Mouse (Mus musculus) thymus, postnatal 14 days (tissue): Measurements from ENCODE around the gene Gstm4.
"Not testable (repeated sequence)": the region's sequence is repeated elsewhere in the genome, so short reads cannot be mapped to it uniquely, and the experiment has no call there.

ENCODE experiments used
- DNase-seq: peaks from one replicate; pipeline ENCODE4 v3.0.0; 2021

Gene Gstm4

DNA sequence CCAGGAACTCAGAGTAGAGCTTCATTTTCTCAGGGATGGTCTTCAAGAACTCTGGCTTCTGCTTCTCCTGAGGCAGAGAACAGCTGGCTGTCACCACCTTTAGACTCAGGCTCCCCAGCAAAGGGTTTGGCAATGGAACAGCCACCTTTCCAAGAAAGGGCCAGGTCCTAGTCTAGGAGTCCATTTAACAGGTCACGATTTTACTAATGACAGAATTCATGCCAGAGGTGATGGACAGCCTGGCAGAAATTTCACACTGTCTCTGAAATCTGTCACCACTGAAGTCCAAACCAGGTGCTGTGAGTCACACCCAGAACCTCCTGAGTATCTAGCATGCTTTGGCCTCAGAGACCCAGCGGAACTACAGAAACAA is 29.7 kb downstream of the Gstm4 start:
- DNase-seq, result no peak

DNA sequence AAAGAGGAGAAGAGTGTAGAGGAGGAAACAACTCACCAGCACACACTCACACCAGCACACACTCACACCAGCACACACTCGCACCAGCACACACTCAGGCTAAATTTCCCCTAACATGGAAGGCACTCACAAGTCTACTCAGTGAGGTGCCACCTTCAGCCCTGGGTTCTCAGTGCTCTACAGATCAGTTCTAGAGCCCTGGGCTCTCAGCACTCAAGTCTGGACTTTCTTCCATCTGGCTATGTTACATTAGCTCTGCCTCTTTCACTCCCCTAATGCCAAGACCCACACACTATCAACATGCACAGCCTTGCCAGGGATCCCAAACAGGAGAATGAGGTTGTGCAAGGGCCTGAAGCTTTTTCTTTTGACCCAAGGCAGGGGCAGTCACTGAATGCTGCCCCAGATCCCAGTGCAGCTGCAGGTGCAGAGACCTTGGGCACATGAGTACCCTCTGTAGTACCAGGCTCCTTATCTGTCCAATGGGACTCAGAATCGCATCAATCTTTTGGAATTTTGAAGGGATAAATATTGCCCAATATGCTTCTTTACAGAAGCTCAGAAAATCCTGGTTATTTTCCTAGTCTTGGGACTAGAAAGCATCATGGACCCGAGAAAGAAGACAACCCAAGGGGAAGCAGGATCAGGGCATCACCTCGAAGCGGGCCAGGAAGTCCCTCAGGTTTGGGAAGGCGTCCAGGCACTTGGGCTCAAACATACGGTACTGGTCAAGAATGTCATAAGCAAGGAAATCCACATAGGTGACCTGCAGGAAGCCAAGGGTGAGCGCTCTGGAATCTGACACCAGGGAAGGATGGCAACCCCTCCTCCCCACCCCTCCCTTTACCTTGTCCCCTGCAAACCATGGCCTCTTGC is 30.4 kb downstream of the Gstm4 start:
- DNase-seq, result no peak

DNA sequence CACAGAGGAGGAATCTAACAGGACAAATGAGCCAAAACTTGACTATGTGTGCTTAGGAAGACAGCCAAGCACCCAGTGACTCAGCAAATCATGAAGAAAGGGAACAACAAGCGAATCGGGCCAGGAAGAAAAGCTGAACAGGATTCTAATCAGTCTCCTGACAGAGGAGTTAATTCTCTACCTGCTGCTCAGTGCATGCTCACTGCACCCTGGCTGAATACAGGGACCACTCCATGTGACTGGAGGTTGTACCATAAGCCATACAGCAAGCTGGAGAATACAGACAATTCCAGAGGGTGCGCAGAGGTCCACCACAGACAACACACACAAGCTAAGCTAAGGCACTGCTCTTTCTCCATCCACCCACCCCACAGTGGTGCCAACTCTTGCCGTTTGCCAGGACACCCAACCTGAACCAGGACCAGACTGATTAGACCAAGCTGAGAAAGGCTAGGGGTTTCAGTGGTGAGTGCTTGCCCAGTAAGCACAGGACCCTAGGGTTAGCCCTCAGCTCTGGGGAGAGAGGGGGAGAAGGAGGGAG is 31.3 kb downstream of the Gstm4 start:
- no peak for DNase-seq

DNA sequence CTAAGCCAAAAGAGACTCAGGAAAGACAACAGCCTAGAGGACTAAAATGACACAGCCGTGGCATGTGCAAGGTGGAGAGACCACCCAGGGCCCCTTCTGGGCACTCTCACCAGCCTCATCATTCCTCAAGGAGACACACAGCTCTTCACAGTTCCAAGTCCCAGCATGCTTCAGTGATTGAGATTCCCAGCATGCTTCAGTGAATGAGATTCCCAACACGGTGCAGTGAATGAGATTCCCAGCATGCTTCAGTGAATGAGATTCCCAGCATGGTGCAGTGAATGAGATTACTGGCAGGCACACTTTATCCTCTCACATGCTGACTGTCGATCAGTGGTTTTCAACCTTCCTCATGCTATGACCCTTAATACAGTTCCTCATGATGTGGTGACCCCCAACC is 33.1 kb downstream of the Gstm4 start:
- DNase-seq, result no peak

DNA sequence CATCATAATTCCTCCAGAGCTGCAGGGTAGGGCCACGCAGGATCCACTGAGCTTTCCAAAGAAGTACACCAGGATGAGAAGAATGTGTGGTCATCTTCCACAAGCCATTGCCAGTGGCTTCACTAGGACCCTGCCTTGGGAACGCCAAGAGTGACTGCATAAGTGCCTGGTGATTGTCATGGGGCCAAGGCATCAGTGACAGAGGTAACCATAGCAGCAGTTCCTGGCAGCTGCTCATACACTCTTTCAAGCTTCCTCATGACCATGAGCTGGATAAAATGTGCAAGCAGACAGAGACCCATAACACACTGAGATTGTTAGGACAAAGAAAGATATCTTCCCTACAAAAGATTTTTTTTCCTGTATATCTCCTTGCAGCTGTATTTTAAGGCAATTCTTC is 34.4 kb downstream of the Gstm4 start:
- DNase-seq, result no peak

DNA sequence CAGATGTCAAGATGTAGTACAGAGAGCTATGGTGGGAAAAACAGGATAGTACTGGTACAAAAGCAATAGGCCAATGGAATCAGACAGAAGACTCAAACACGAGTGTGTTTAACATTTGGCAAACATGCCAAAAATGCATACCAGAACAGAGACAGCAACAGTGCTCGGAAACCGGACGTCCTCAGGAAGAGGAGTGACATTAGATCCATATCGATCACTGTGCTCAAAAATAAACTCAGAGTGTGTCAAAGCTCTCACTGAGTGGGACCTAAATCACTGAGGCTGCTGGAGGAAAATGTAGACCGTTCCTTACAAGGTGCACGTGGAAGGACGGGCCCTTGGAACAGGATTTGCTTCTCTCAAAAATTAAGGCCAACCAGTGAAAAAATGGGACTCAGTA is 42.7 kb downstream of the Gstm4 start:
- no peak for DNase-seq

DNA sequence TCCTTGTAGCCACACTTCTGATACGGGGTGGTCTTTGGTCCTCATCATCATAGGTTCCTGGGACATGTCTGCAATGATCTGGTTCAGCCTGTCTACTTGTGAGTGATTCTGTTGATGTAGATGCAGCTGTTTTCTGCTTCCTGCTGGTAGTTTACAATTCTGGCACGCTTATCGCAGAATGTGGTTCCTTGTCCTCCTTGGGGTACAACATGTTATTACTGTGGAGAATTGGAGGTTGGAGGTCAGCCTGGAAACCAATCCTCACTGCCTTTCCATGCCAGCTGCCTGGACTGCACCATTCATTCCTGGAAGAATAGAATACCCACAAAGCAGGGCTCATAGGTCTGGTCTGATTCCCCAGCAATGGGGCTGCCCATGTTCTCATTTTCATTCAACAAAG is 45.2 kb downstream of the Gstm4 start:
- DNase-seq, result no peak

DNA sequence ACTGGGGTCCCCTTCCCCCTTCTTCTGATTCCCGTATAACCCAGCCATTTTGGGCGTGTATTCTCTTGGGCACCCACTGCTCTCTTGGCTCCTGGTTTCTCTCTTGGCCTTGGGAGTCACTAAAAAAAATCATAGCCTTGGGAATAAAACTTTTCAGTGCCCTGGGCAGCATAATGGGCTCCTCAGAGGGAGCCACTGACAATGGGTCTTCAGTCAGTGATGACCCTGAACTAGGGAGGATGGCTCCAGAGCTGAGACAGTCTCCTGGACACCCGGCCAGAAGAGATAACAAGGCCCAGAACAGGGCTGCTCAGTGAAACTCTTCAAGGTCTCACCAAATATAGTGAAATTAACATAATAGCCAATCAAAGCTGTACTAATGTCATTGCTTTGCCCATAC is 46.1 kb downstream of the Gstm4 start:
- no peak for DNase-seq

DNA sequence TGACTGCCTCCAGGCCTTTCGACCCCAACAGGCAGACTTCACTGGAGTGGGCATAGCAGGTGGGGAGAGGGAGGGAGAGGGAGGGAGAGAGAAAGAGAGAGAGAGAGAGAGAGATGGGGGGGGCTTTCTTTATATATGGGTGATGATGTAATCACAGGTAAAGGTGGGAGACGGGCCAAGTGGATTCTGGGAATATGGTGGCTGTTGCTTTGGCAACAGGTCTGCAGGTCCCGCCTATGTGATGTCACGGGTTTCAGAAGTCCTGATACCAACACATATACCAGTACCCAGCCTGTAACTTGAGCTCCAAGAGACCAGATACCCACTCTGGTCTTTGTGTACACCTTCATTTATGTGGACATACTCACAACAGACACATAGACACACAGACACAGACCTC is 48.1 kb downstream of the Gstm4 start:
- DNase-seq, result no peak

DNA sequence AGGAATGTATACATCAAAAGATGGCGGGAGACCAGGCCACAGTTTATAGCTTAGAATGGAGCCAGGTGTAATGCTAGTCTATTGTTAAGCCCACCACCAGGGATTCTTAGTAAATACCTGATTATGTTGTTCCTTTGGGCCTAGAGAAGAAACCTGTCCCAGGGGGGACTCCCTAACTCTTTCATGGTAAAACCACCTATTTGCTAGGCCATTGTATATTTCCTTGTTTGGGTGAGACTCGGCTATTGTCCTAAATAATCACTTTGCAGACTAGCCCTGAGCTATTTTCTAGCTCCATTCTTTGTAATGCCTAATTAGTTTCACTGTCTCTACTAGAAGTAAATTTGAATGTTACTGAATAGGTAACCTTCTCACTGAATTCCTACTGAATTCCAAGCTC is 48.7 kb downstream of the Gstm4 start:
- not testable (repeated sequence) for DNase-seq
